Mouse (Mus musculus): ENCODE data around the gene Astn2. TPM values are rescaled to one million over a fixed set of nuclear protein-coding genes. Genes with fewer than 3 reads are reported as not detected.

Gene Astn2
- polyA plus RNA-seq, 2 experiments from 2014 or later: not detected

DNA sequence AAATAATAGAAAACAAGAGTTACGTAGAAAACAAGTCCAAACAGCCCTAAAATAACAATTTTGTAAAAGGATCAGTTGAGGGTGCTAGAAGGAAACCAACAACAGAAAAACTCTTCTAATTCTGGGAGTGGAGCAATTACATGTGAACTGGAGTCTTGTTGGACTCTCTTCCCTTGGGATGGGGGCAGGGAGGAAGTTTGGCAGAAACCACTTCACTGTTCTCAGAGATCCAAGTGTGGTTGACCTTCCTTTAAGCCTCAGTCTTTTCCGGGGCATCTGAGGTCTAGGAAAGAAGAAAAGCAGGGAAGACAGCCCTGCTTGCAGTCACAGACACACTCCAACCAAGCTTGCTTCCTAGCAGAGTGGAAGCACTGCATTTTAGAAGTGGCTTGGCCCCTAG lies 896.3 kb downstream of the Astn2 start:
- no peak for ATAC-seq

DNA sequence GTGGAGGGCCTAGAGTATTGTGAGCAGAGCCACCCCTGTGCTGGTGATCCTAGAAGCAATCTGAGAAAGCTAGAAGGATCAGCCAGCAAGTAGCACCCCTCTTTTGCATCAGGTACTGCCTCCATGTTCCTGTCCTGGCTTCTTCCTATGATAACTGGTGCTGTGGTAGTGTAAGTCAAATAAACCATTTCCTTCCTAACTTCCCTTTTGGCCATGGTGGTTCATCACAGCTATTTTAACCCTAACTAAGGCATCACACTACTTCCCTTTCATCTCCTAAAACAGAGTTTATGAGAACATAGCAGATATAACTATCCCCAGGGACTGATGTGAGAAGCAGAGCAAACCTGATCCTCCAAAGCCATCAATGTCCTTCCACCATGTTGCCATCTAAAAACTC lies 897.5 kb downstream of the Astn2 start:
- ATAC-seq: no peak

DNA sequence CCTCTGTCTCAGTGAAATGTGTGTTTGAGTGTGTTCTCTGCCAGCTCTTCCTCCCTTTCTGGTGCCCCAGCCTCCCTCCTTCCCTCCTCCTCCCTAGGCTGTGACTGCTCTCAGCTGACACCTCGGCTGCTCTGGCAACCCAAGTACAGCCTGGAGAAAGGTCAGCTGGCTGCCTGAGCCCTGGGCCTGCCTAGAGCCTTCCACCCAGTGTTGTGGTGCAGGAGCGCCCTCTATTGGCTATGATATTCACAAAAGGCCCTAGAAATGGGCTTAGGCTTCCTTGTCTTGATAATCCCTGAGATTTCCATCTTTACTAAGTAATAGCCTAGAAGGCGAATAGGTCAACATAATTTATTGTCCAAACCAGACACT lies 908.0 kb downstream of the Astn2 start:
- no peak for ATAC-seq

DNA sequence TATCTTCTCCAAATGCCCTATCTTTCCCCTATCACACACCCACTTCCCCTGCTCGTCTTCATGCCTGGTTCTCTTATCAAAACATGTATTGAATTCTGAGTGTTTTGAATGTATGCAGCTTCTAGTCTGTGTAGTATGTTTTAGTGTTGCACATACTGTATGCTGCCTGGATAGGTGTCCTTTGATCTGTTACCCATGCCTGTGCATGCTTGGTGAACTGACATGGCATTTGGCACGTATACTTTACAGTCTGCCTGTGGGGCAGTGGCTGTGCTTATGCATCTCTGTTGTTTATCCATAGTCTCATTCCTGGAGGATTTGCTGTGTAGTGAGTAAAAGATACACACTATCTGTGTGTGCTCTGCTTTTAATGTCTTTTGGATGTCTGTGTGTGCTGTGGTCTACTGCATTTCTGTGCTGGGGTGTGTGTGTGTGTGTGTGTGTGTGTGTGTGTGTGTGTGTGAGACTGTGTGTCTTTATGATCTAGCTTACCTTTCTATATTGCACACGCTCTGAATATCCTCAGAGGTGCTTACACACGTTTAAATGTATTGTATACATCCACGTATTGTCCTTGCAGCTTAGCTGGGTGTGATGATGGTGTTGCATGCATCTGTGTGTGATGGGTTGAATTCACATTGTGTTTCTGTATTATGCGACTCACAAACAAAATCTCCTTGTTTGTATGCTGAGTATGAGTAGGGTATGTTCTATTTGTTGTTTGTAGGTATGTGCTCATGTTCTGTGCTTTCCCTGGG lies 908.5 kb downstream of the Astn2 start:
- ATAC-seq: no peak

DNA sequence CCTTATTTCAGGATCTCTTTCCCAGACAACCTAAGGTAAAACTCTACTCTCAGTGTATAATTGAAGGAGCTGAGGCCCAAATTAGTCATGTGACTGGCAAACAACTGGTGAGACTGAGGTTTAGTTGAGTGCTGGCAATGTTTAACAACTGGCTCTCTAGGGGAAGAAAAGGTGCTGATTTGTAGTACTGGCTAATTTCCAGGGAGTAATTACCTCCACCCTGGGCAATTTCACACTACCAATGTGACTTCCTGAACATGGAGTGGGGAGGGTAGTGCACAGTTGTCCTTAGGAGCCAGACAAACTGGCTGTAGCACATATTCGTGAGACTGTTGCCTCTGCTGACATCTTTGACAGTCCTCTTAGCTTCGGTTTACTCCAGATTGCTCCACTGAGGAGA lies 912.9 kb downstream of the Astn2 start:
- ATAC-seq: no peak

DNA sequence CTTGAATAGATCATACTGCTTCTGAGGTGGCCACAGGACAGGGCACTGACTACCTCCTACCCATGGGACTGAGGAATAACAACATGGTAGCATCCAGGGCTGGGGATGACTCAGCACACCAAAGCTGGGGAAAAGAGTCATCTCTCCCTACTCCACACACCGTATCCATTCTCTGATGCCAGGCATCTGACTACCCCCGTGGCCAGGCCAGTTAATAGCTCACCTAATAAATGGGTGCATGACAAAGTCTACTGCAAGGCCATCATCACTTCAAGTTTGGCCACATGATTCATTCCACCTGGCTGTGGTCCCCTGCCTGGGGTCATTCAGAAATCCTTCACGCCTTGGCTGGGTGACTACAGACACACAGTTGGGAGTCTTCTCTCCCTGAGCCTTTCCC lies 914.7 kb downstream of the Astn2 start:
- ATAC-seq: no peak

DNA sequence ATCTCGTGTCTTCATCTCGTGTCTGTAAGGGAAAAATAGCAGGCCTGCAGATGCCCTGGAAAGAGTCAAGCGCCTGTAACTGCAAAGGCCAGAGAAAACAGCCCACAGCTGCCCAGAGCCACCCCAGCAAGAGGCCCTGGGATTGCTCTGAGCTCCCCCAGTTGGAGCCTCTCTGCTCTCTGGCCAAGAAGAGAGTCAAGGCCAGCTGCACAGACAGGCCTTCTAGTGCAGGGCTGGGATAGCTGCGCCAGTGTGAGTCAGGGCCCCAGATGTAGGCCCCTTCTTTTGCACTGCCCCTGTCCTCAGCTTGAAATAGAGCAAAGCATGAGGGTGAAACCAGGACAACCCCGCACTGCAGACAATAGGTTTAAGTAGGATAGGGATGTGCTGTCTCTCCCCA lies 922.8 kb downstream of the Astn2 start:
- ATAC-seq: no peak

DNA sequence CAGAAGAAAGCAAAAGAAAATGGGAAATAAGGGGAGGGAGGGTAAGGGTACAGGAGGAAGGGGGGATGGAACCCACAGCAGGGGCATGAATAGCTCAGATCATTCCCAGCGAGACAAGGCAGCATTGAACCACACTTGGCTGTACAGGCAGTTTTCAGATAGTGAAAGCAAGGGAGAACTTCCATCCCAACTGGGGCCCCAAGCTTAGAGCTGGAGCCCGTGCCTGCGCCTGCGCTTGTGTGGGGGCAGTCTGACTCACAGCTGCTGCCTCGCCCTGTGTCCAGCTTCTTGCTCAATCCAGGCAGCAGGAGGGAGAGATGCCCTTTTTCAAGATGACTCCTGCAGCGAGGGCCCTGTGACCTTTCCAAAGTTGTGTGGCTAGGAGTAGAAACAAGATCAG lies 927.3 kb downstream of the Astn2 start:
- ATAC-seq: no peak

DNA sequence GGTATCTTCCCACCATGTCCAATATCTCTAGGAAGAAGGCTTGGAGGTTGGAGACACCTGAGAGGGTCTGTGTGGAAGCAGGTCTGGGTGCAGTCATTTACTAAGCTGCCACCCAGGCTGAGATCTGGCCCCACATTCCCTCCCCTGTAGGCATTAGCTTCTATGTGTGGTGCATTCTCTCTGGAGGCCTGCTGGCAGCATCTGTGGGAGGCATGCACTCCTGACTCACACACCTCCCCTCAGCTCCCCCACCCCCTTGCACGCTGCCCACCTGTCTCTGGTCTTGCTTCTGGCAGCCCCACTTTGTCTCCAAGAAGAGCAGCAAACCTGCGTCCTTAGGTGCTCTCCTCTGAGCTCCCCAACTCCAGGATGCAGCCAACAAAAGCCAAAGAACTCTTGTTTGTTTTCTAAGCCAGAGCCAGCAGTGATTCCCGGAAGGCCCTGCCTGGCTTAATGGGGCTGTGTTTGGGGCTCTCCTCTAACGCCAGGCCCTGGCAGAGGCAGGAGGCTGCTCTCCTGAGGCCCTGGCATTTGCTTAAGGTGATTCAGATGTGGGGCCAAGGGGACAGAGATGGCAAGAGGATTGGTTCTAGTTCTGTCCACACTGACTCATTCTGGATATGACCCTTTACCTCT lies 928.4 kb downstream of the Astn2 start:
- ATAC-seq: no peak

DNA sequence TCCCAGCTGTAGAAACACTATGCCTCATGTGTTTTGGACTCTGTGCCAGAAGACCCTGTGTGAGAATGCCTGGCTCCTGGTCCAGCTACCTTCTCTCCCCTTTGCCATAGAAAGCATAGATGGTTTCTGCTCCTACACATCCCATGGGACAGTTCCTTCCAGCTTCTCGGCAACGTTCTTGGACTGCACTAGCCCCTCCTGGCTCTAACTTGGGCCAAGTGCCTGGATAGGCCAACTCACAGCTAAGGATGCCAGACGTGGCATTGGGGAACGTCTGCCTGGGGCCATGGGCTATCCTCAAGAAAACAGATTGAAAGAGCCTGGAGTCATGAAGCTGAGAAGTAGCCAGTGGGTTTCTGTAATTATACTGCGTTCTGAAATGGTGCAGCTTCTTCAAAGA lies 931.3 kb downstream of the Astn2 start:
- ATAC-seq: no peak

DNA sequence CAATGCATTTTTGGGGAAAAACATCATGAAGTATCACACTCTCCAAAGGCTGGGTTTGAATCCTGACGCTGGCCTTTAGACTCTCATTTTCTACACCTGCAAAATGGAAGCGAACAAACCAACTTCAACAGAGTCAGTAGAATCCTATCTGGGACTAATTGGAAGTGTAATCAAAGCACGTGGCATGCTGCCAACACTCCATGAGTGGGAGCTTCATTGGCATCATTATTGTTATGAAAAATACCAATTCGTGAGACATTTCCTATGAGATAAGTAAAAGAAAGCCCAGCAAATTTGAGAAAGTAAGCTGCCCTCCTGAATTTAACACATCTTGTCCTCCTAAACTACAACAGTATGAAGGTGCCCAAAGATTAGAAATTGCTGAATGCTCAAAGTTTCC lies 955.2 kb downstream of the Astn2 start:
- no peak for ATAC-seq

DNA sequence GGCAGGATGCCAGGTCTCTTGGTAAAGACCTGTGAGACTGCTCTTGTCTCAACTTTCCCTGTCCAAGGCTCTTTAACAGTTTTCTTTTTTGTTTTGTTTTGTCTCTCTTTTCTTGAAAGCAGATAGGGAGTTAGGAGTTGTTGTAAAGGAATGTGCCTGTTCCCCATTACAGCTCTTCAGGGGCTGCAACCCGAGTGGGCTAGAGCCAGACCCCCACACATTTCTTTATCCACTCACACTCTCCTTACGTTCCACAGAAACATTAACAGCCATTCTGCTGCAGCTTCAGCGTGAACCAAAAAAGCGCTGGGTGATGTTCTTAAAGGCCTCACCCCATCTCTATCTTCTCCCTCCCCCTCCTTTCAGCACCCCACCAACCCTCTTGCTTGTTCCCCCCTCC lies 962.7 kb downstream of the Astn2 start:
- ATAC-seq: no peak

DNA sequence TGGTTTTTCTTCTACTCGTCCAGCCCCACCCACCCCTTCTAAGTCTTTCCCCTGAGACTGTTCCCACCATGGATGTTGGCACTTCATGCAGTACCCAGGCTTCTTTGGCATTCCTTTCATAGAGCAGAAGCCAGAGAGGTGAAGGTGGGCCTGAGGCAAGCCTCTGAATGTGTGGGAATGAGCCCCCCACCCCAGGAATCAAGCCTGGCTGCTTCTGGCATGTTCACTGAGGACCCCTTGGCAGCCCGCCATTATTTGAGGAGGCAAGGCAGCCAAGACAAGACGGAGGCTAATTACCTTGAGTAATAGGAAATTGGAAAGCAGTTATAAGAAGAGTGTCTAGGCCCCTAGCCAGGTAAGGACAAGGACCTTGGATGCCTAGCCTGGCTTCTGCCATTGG lies 973.6 kb downstream of the Astn2 start:
- ATAC-seq: no peak

DNA sequence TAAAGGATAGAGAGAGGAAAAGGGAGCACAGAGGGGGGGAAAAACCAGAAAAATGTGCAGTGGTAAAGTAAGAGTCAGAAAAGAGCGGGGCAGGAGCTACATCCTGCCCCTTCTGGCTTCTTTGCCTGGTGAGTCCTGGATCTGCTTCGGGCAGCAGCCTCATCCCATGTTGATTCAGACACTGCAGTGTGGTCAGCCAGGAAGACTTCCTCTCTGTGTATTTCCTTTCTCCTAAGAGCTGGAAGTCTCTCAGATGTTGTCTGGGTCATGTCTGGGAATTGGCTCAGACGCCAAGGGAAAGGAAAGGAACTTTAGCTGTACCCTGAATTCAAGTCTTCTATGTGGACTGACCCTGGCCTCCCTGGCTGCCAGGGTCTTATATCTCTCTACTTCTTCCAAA lies 976.9 kb downstream of the Astn2 start:
- ATAC-seq: no peak

DNA sequence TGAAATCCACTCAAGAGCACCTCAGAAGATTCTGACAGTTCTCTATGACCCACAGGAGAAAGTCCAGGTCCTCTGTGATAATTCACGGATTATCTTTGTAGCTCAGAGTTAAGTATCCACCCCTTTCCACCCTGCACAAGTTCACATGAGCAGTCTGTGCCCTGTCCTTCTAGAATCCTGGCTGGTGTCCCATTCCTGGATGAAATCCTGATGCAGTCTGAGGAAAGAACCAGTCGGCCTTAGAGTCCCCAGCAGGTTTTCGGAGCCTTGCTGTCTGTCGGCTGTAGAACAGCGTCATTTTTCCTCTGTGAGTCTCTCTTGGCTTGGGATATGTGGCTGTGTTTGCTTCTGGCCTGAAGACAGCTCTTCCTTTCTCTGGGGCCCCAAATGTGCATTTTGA lies 978.0 kb downstream of the Astn2 start:
- ATAC-seq: no peak

DNA sequence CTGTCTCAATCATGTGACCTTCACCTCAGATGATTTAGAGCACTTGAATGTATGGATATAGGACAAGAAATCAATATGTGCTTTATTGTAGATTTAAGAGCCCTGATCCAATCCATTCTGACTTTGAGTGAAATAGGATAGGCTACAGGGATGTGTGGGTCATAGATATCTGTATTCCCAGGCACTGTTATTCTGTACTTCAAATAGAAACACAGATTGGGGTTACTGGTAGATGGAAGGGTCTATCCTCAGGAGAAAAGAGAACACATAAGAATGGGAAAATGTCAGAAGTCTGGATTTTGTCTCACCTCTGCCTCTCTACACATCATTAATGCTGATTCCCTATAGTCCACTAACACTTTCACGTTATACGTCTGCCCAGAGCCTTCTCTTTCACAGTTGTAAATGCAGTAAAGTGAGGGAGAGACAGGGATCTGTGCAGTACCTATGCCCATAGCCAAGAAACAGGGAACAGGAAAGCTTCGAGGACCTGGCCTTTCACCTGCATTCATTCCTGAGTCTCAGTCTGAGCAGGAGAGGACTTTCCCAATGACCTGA lies 981.3 kb downstream of the Astn2 start:
- ATAC-seq: no peak

DNA sequence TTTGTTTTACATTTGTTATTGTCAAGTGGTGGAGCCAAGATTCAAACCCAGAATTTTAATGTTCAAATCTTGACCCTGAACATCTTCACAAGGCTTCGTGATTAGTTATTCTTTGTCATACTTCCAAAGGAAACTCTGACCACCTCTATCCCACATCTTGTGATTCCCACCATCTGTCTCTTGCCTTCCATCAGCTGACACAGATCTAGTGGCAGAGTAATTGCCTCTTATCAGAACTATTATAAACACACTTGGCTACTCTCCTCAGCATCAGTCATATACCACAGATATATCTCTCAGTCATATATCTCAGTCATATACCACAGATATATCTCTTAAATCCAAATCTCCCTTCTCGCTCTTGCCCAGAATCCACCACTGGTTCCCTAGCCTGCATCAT lies 983.1 kb downstream of the Astn2 start:
- ATAC-seq: no peak

DNA sequence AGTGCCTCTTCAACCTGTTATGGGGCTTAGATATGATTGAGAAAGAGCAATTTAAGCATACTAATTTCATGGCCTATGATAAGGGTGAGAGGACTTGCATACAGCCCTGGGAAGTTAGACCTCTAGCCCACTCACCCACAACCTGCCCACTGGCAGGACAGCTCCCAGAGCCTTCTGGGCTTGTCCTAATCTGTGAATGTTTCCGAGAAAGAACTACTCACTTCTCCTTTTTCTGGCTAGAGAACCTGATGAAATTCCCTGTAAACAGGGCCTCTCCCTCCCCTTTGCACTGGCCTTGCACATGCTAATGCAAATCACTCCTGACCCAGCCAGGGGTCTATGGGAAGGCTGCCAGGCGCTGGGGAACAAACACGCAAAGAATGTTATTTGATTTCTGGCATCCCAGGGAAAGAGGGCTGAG lies 983.9 kb downstream of the Astn2 start:
- no peak for ATAC-seq

DNA sequence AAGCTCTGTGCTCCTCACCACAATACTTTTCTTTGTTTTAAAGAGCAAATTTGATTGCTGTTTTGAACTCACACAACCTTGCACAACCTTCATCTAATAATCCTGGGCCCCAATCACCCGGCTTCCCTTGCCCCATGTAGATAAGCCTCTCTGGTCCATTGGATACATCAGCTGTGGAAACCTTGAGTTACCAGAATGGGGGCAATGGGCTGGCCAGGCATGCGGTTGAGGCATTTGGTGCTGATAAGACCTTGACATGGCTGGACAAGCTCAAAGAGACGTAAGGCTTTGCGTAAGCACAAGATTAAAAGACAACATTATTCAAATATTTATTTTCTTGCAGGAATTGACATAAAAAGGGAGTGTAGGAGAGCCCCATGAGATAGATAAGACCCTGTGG lies 988.9 kb downstream of the Astn2 start:
- no peak for ATAC-seq

DNA sequence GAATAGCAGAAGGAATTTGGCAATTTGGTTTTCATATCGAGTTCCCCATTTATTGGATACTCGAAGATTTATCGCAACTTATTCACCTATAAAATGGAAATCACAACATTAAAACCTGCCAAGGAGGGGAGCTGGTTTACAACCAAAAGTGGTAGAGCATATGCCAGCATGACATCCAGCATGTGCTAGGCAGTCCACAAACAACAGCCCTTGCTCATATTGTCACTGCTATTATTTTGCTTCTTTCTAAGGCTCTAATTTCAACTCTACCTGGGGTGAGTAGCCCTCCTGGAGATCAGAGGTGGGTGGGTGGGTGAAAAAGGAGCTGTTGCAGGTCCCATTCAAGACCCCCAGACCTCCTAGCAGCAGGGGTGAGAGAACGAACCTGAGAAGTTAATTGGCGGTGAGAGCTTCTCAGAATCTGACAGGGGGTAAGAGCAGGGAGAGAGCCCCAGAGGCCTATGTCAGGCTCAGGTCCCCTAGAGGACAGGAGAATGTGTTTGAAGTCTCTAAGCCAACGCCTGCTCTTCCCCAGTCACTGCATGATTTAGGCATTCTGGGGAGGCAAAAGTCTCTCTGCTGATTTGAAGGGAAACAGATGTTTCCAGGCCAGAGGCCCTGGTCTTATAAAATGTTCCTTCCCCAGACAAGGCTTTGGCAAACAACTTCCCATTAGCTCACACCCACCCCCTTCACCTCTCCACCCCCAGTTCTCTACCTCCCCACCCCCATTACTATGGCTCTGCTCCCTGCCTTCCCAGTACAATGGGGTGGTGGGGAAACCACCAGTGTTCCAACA lies 1001.4 kb downstream of the Astn2 start:
- no peak for ATAC-seq

DNA sequence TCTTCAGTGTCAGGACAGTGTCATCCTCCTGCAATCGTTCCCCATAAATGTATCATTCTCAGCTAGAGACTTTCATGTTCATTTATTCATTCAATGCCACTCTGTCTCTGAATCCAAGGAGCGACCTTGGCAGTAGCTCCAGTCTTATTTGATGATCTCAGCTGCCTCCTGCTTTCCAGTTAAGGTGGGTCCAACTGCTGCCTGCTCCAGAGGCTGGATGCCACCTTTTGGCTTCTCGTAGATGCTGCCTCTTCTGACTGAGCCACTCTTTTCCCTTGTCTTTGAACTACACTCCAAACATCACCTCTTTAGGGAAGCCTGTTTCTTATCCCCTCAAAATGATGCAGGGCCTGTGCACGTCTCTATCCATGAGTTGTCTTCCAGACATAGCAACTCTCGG lies 1002.1 kb downstream of the Astn2 start:
- ATAC-seq: no peak

DNA sequence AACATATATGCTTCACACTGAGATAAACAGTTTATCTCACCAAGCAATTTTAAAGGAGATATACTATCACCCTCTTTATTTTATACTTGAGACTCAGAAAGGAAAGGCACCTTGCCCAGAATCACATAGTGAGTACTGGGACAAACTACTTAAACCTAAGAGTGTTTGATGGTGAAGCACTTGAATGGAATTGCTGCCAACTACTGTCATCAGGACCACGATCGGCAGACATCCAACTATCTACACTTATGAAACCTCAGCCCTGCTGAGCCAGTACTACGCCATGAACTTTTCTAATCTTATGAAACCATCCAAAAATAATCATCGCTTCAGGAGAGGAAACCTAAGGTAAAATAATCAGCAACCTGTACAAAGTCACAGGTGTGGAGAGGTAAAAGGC lies 1005.0 kb downstream of the Astn2 start:
- no peak for ATAC-seq

DNA sequence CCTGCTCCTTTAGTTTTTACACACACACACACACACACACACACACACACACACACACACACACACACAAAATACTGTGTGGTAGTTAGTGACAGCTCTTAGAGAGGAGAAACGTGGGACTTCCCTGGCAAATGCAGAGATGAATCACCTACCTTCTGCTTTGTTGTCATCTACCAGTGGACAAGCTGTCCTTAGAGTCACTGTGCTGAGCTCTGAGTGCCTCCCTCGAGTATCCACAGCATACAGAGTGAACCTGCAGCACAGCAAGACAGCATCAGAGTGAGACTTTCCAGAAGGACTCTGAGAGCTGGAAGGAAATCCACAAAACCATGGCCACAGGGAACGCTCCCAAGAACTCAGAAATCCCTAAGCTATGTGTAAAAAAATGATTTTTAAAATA lies 1007.6 kb downstream of the Astn2 start:
- ATAC-seq: no peak

DNA sequence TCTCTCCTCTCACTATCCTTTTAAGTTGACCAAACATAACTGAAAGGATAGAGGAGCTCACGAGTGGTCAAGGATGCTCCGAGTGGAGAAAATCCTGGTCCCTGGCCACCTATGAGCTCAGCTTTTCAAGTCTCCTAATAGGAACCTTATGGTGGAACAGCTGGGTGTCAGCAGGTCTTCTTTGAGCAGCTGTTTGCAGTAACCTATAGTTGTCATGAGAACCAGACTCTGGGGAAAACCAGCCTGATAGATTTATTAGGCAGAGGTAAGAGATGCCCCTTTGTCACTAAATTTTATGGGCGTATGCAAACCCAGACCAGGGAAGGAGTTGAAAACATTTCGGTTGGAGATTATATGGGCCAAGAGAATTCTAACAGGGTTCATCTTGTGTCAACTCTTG lies 1013.4 kb downstream of the Astn2 start:
- no peak for ATAC-seq

All from CD4-positive, CD25-positive, alpha-beta regulatory T cell, adult 4 months (primary cell).